Mouse (Mus musculus): ENCODE measurements around the gene Myh7b. TPM values are rescaled to one million over a fixed set of nuclear protein-coding genes. Genes with fewer than 3 reads are reported as not detected.

The Myh7b gene
- total and polyA plus RNA-seq, 3 experiments = 2.2 to 5.9 TPM; not detected in 1

- H3K27ac ChIP-seq (ENCODE audit: control insufficient read depth, low read depth, low read length) = no peak overlapping the region
- H3K9me3 ChIP-seq (replicated peaks; ENCODE audit: insufficient read depth, low read length) = no peaks in the 10 kb centered on the region
- TF ChIP-seq SIN3A (IDR thresholded peaks at IDR 0.05; ENCODE audit: low read length) (no peak), CTCF (IDR thresholded peaks at IDR 0.05 in 2 of 3, conservative IDR thresholded peaks at IDR 0.05 in 1 of 3; ENCODE audit: control insufficient read depth in 1 of 3, insufficient read depth in 1 of 3, low read depth in 2 of 3, low read length in 3 of 3, poor library complexity in 1 of 3, severe bottlenecking in 1 of 3) (no peak), ETS1 (IDR thresholded peaks at IDR 0.05; ENCODE audit: low read depth, low read length) (no peak), JUND (IDR thresholded peaks at IDR 0.05; ENCODE audit: low read depth, low read length) (no peak), EP300 (IDR thresholded peaks at IDR 0.05; ENCODE audit: low read depth in 1 of 2, low read length in 2 of 2) (peak in 1 of 2 experiments; percentile 7; a peak in 1 of 4 replicates), TAL1 (IDR thresholded peaks at IDR 0.05; ENCODE audit: low read length) (no peak), TCF12 (IDR thresholded peaks at IDR 0.05; ENCODE audit: low read depth, low read length) (0 out of 2 replicates have a peak, but pooled peaks have one; percentile 24), GATA1 (IDR thresholded peaks at IDR 0.05; ENCODE audit: low read depth, low read length) (peak; percentile 41; the same call in 1 of the 2 replicates), UBTF (IDR thresholded peaks at IDR 0.05; ENCODE audit: borderline replicate concordance, insufficient read depth, low read depth, low read length) (no peak), ELF1 (IDR thresholded peaks at IDR 0.05; ENCODE audit: low read depth, low read length) (no peak)
- peaks cover 0 to 16% of the 10 kb centered on the region in 2 experiments; a peak in 3 of 4 replicates for H3K36me3 ChIP-seq (ENCODE audit: control insufficient read depth in 1 of 2, insufficient read depth in 2 of 2, low read length in 2 of 2)
- H3K4me3 ChIP-seq (ENCODE audit: control insufficient read depth in 1 of 2, insufficient read depth in 1 of 2, low read depth in 2 of 2, low read length in 2 of 2) = no peak overlapping the region
- no peaks in the 10 kb centered on the region for H3K79me2 ChIP-seq (ENCODE audit: control insufficient read depth, insufficient read depth, low read length, poor library complexity)
- DNase-seq (ENCODE audit: low read depth, low spot score) = no peak
- H3K4me1 ChIP-seq (ENCODE audit: control insufficient read depth in 1 of 2, insufficient read depth in 2 of 2, low read length in 2 of 2) = peaks cover 9 to 11% of the 10 kb centered on the region in 2 experiments; a peak in 3 of 4 replicates
- no peaks in the 10 kb centered on the region for H3K27me3 ChIP-seq (ENCODE audit: control insufficient read depth in 1 of 2, insufficient read depth in 2 of 2, low read length in 2 of 2)
- H3K9ac ChIP-seq (ENCODE audit: control insufficient read depth, low read depth, low read length, poor library complexity, severe bottlenecking) = no peak overlapping the region
These were observed 41.7 kb upstream of the Myh7b start for GRCm38 (mm10) chr2:155569223-155569807.

- Histone ChIP-seq H3K27me3 (ENCODE audit: control insufficient read depth in 1 of 2, insufficient read depth in 2 of 2, low read length in 2 of 2) (no peaks in the 10 kb centered on the region), H3K9me3 (replicated peaks; ENCODE audit: insufficient read depth, low read length) (no peaks in the 10 kb centered on the region), H3K9ac (ENCODE audit: control insufficient read depth, low read depth, low read length, poor library complexity, severe bottlenecking) (no peak overlapping the region), H3K4me1 (ENCODE audit: control insufficient read depth in 1 of 2, insufficient read depth in 2 of 2, low read length in 2 of 2) (peaks cover 9 to 11% of the 10 kb centered on the region in 2 experiments; a peak in 3 of 4 replicates), H3K27ac (ENCODE audit: control insufficient read depth, low read depth, low read length) (no peak overlapping the region), H3K79me2 (ENCODE audit: control insufficient read depth, insufficient read depth, low read length, poor library complexity) (no peaks in the 10 kb centered on the region), H3K36me3 (ENCODE audit: control insufficient read depth in 1 of 2, insufficient read depth in 2 of 2, low read length in 2 of 2) (peaks cover 0 to 16% of the 10 kb centered on the region in 2 experiments; a peak in 3 of 4 replicates), H3K4me3 (ENCODE audit: control insufficient read depth in 1 of 2, insufficient read depth in 1 of 2, low read depth in 2 of 2, low read length in 2 of 2) (no peak overlapping the region)
- TF ChIP-seq USF2 (IDR thresholded peaks at IDR 0.05; ENCODE audit: borderline replicate concordance in 1 of 2, insufficient read depth in 1 of 2, low read depth in 1 of 2, low read length in 2 of 2) (no peak), SIN3A (IDR thresholded peaks at IDR 0.05; ENCODE audit: low read length) (no peak), POLR2AphosphoS5 (IDR thresholded peaks at IDR 0.05; ENCODE audit: borderline replicate concordance, low read depth, low read length) (no peak), USF1 (IDR thresholded peaks at IDR 0.05; ENCODE audit: low read depth, low read length) (no peak), ETS1 (IDR thresholded peaks at IDR 0.05; ENCODE audit: low read depth, low read length) (no peak), KAT2A (conservative IDR thresholded peaks at IDR 0.05; ENCODE audit: low read depth, low read length) (no peak), TCF12 (IDR thresholded peaks at IDR 0.05; ENCODE audit: low read depth, low read length) (no peak), POLR2A (IDR thresholded peaks at IDR 0.05; ENCODE audit: control insufficient read depth in 1 of 2, insufficient read depth in 1 of 2, low read depth in 1 of 2, low read length in 2 of 2, poor library complexity in 1 of 2) (no peak), CTCF (IDR thresholded peaks at IDR 0.05 in 2 of 3, conservative IDR thresholded peaks at IDR 0.05 in 1 of 3; ENCODE audit: control insufficient read depth in 1 of 3, insufficient read depth in 1 of 3, low read depth in 2 of 3, low read length in 3 of 3, poor library complexity in 1 of 3, severe bottlenecking in 1 of 3) (no peak)
- no peak for DNase-seq (ENCODE audit: low read depth, low spot score)
These were observed 38.0 kb upstream of the Myh7b start for GRCm38 (mm10) chr2:155573001-155573400.
